Mouse (Mus musculus): ENCODE data around the gene Vmo1. TPM values are rescaled to one million over a fixed set of nuclear protein-coding genes. Genes with fewer than 3 reads are reported as not detected.

Vmo1 gene
- 0.39 and 0.80 TPM in 2 replicates for polyA plus RNA-seq (2014; fragmentation: Nextera tagmentation; extraction: Ambion mirVana)

DNA sequence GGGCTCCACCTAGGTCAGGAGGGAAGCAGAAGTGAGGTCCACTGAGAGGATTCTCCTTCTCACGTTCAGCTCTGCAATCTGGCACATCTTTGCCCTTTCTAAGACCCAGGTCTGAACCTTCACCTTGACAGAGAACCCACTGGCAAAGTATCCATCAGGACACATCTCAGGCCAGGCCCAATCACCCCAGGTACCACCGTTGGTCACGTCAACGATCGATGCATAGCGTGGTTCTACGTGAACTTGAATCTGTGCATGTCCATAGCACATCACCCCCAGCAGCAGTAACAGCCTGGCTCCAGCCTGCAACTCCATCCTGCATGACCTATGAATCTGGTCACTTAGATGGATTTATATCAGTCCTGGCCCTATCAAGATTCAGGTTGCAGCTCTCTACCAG lies at the start of gene Vmo1:
Gene Vmo1 (minus strand): TSS at position 329 of the 400 bp plus-strand sequence.
- H3K4me3 ChIP-seq (ENCODE audit: low read depth, low read length), result no peak within 1 kb of the TSS
- WGBS, result 87% methylated on average over 7 of the region's 7 CpGs
- H3K9ac ChIP-seq (ENCODE audit: low read depth, low read length), result no peak within 1 kb of the TSS
- H3K27ac ChIP-seq (ENCODE audit: low read depth, low read length), result no peak within 1 kb of the TSS
- H3K4me2 ChIP-seq, result no peak within 1 kb of the TSS
- H3K9me3 ChIP-seq (ENCODE audit: control insufficient read depth, low read length), result no peaks in the 10 kb centered on the region
- H3K4me1 ChIP-seq (replicated peaks; ENCODE audit: control insufficient read depth, insufficient read depth, low read length), result peaks cover 13% of the 10 kb centered on the region
- no peak for DNase-seq (ENCODE audit: low spot score)
- H3K27me3 ChIP-seq (replicated peaks; ENCODE audit: control insufficient read depth, insufficient read depth, low read length), result no peaks in the 10 kb centered on the region
- ATAC-seq (replicated peaks; ENCODE audit: low FRiP score), result no peak
- no peaks in the 10 kb centered on the region for H3K36me3 ChIP-seq (ENCODE audit: control insufficient read depth, insufficient read depth, low read length)

DNA sequence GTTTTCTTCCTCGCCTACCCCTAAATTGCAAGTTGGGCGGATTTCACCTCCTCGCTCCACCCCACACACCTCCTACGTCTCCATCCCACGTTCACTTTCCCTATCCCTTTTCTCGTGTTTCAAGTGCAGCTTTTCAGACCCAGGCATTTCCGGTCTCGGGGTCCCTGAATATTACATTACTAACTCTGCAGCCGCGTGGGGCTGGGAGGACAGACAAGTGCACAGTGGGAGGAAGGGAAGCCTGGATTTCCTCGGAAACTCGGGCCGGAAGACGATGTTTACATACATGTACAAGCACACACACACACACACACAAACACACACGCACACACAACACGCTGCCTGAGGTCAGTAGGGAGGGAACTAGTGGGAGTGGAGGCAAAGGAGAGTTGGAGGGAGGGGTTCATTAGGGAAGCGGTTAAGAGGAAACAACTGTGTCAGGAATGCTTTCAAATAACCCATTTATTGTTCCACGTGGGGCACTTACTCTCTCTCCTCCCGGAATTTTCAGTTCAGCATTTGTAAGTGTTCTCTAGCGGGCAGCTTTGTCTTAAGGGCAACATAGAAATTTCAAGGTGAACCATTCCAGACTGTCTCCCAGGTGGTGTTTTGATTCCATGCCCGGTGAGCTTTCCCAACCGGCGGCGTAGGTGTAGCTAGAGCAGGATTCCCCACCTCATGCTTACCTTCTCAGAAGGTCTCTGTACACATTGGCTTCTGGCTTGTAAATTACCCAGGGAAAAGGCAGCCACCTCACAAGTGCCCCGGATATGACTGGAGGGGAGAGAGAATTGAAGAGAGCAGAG lies 49.3 kb upstream of the Vmo1 start:
- peak overlapping the region; percentile 80 for H3K27ac ChIP-seq (ENCODE audit: low read depth, low read length)
- H3K4me2 ChIP-seq, result peak overlapping the region; percentile 84
- no peaks in the 10 kb centered on the region for H3K27me3 ChIP-seq (replicated peaks; ENCODE audit: control insufficient read depth, insufficient read depth, low read length)
- peak overlapping the region; percentile 84 for H3K4me3 ChIP-seq (ENCODE audit: low read depth, low read length)
- H3K36me3 ChIP-seq (ENCODE audit: control insufficient read depth, insufficient read depth, low read length), result no peaks in the 10 kb centered on the region
- DNase-seq (ENCODE audit: low spot score) (peak; percentile 54), ATAC-seq (replicated peaks; ENCODE audit: low FRiP score) (no peak)
- WGBS, result 6% methylated on average over 25 of the region's 25 CpGs
- H3K9me3 ChIP-seq (ENCODE audit: control insufficient read depth, low read length), result no peaks in the 10 kb centered on the region
- peaks cover 23% of the 10 kb centered on the region for H3K4me1 ChIP-seq (replicated peaks; ENCODE audit: control insufficient read depth, insufficient read depth, low read length)
- H3K9ac ChIP-seq (ENCODE audit: low read depth, low read length), result peak overlapping the region; percentile 84

DNA sequence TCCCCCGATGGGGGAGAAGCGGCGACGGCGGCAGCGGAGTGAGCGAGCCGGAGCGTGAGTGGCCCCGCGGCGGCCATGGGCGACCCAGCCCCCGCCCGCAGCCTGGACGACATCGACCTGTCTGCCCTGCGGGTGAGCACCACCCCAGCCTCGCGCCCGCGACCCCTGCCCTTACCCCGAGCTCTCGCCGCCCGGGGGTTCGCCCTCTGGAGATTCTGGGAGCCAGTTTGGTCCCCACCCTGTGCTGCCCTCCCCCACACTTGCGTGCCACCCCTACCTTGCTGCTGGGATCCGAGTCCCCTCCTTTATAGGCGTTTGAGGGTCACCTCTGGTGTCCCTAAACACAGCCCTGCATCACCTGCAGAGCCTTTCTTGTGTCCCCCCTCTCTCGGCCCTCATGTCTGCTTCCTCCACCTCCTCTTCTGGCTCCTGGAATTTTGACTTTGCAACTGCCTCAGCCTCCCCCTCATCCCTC lies 48.6 kb upstream of the Vmo1 start:
- peak; percentile 13 for ATAC-seq (replicated peaks; ENCODE audit: low FRiP score)
- peak overlapping the region; percentile 84 for H3K9ac ChIP-seq (ENCODE audit: low read depth, low read length)
- peak overlapping the region; percentile 84 for H3K4me3 ChIP-seq (ENCODE audit: low read depth, low read length)
- peaks cover 23% of the 10 kb centered on the region for H3K4me1 ChIP-seq (replicated peaks; ENCODE audit: control insufficient read depth, insufficient read depth, low read length)
- peak overlapping the region; percentile 80 for H3K27ac ChIP-seq (ENCODE audit: low read depth, low read length)
- WGBS, result 0% methylated on average over 23 of the region's 31 CpGs
- peak overlapping the region; percentile 84 for H3K4me2 ChIP-seq
- no peaks in the 10 kb centered on the region for H3K9me3 ChIP-seq (ENCODE audit: control insufficient read depth, low read length)
- H3K27me3 ChIP-seq (replicated peaks; ENCODE audit: control insufficient read depth, insufficient read depth, low read length), result no peaks in the 10 kb centered on the region
- H3K36me3 ChIP-seq (ENCODE audit: control insufficient read depth, insufficient read depth, low read length), result no peaks in the 10 kb centered on the region
- DNase-seq (ENCODE audit: low spot score), result no peak

DNA sequence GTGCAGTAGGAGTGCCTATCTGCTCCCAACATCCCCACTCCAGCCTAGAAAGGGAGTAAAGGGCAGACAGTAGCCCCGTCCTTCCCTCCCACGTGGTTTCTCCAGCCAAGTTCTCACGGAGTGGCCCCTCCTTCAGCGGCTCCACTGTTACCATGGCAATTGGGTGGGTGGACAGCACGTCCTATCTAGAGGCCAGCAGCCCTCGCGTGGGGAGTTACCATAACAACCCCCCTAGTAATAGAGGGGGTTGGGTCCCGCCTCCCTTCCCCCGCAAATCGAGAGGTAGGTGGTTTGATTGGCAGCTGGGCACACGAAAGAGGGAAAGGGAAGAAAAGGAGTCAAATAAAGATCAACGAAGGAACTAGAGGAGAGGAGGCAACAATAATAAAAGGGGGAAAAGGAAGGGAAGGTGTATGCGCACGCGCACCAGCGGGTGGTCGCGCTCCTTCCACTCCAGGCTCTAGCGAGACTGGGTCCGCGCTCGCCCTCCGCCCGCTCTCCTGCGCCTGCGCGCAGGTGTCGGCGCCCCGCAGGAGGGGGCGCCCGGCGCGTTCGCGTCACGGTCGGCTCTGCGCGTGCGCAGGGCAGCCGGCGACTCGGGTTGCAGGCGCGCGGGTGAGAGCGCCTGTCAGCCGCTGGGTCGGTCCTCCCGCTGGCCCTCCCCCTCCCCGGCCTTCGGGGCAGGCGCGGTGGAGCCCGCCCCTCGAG lies 48.0 kb upstream of the Vmo1 start, which contains the start of gene Mink1:
Gene Mink1 (plus strand): TSS at position 595 of the 708 bp plus-strand sequence.
- Histone ChIP-seq H3K9ac (ENCODE audit: low read depth, low read length) (peak within 1 kb of the TSS; percentile 84), H3K9me3 (ENCODE audit: control insufficient read depth, low read length) (no peaks in the 10 kb centered on the region), H3K27ac (ENCODE audit: low read depth, low read length) (peak within 1 kb of the TSS; percentile 80), H3K4me2 (peak within 1 kb of the TSS; percentile 84), H3K36me3 (ENCODE audit: control insufficient read depth, insufficient read depth, low read length) (no peaks in the 10 kb centered on the region), H3K4me3 (ENCODE audit: low read depth, low read length) (peak within 1 kb of the TSS; percentile 84), H3K4me1 (replicated peaks; ENCODE audit: control insufficient read depth, insufficient read depth, low read length) (peaks cover 23% of the 10 kb centered on the region), H3K27me3 (replicated peaks; ENCODE audit: control insufficient read depth, insufficient read depth, low read length) (no peaks in the 10 kb centered on the region)
- peak; percentile 84 for ATAC-seq (replicated peaks; ENCODE audit: low FRiP score)
- peak; percentile 87 for DNase-seq (ENCODE audit: low spot score)
- WGBS, result 1% methylated on average over 54 of the region's 57 CpGs

DNA sequence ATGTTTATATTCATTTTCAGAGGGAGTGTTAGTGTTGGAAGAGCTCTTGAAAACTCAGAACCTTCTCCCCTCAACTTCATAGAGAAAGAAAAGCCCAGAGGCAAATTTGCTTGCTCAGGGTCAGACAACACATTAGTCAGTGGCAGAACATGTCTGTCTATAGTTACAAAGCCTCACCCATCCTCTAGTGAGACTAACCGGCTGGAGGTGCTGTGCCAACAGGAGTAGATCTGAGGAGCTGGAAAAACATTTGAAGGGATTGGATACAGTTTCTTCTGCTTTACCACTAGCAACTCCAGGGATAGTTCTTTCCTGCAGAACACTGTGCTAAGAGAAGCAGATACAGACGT lies 47.5 kb upstream of the Vmo1 start:
- Histone ChIP-seq H3K4me1 (replicated peaks; ENCODE audit: control insufficient read depth, insufficient read depth, low read length) (peaks cover 23% of the 10 kb centered on the region), H3K9ac (ENCODE audit: low read depth, low read length) (peak overlapping the region; percentile 84), H3K36me3 (ENCODE audit: control insufficient read depth, insufficient read depth, low read length) (no peaks in the 10 kb centered on the region), H3K27ac (ENCODE audit: low read depth, low read length) (peak overlapping the region; percentile 80; the same call in 1 of the 2 replicates), H3K4me3 (ENCODE audit: low read depth, low read length) (peak overlapping the region; percentile 84), H3K27me3 (replicated peaks; ENCODE audit: control insufficient read depth, insufficient read depth, low read length) (no peaks in the 10 kb centered on the region), H3K9me3 (ENCODE audit: control insufficient read depth, low read length) (no peaks in the 10 kb centered on the region), H3K4me2 (peak overlapping the region; percentile 84)
- 6% methylated on average over 2 of the region's 2 CpGs for WGBS
- no peak for DNase-seq (ENCODE audit: low spot score)
- ATAC-seq (replicated peaks; ENCODE audit: low FRiP score), result no peak; the same call in 1 of the 2 replicates

DNA sequence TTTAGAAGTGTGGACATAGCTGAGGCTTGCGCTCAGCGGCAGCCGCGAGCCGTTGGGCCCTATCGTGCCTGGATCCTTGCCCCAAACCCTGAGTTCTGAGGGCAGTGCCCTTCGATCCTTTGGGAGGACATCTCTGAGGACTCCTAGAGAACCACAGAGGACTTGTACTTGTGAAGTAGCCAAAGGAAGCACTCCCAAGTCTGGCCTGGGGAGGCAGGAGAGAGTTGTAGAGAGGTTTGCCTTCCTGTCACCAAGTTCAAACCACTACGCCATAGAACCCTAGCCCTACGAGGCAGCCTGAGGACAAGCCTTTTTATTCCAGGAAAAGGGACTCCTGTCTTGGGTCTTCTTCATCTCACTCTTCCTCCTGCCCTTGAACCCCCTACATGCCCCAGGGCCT lies 43.1 kb upstream of the Vmo1 start:
- peaks cover 3% of the 10 kb centered on the region; the same call in 1 of the 2 replicates for H3K4me1 ChIP-seq (replicated peaks; ENCODE audit: control insufficient read depth, insufficient read depth, low read length)
- no peak overlapping the region for H3K4me2 ChIP-seq
- H3K9ac ChIP-seq (ENCODE audit: low read depth, low read length), result no peak overlapping the region
- no peak overlapping the region for H3K4me3 ChIP-seq (ENCODE audit: low read depth, low read length)
- no peaks in the 10 kb centered on the region for H3K36me3 ChIP-seq (ENCODE audit: control insufficient read depth, insufficient read depth, low read length)
- ATAC-seq (replicated peaks; ENCODE audit: low FRiP score) (no peak), DNase-seq (ENCODE audit: low spot score) (no peak)
- WGBS, result 83% methylated on average over 9 of the region's 9 CpGs
- no peak overlapping the region for H3K27ac ChIP-seq (ENCODE audit: low read depth, low read length)
- no peaks in the 10 kb centered on the region for H3K9me3 ChIP-seq (ENCODE audit: control insufficient read depth, low read length)
- 0 out of 2 replicates have a peak, but pooled peaks cover 4% of the 10 kb centered on the region for H3K27me3 ChIP-seq (replicated peaks; ENCODE audit: control insufficient read depth, insufficient read depth, low read length)

DNA sequence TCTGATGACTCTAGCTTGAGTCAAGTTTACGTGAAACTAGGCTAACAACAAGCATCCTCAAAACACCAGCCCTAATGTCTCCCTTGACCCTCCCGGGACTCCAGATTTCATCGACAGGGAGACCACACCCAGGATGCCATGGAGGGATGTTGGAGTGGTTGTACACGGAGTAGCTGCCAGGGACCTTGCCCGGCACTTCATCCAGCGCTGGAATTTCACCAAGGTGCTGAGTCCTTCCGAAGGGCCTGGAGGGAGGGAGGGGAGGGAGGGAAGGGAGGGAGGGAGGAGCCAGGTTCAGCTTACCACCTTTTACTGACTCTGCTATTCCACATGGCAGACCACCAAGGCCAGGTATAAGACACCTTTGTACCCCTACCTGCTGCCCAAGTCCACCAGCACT lies 39.5 kb upstream of the Vmo1 start:
- no peak overlapping the region for H3K4me3 ChIP-seq (ENCODE audit: low read depth, low read length)
- H3K27ac ChIP-seq (ENCODE audit: low read depth, low read length), result no peak overlapping the region
- H3K27me3 ChIP-seq (replicated peaks; ENCODE audit: control insufficient read depth, insufficient read depth, low read length), result peaks cover 9% of the 10 kb centered on the region; the same call in 1 of the 2 replicates
- ATAC-seq (replicated peaks; ENCODE audit: low FRiP score) (no peak), DNase-seq (ENCODE audit: low spot score) (no peak)
- WGBS, result 39% methylated on average over 7 of the region's 7 CpGs
- no peaks in the 10 kb centered on the region for H3K4me1 ChIP-seq (replicated peaks; ENCODE audit: control insufficient read depth, insufficient read depth, low read length)
- H3K9me3 ChIP-seq (ENCODE audit: control insufficient read depth, low read length), result no peaks in the 10 kb centered on the region
- no peaks in the 10 kb centered on the region for H3K36me3 ChIP-seq (ENCODE audit: control insufficient read depth, insufficient read depth, low read length)
- H3K4me2 ChIP-seq, result no peak overlapping the region
- no peak overlapping the region for H3K9ac ChIP-seq (ENCODE audit: low read depth, low read length)

DNA sequence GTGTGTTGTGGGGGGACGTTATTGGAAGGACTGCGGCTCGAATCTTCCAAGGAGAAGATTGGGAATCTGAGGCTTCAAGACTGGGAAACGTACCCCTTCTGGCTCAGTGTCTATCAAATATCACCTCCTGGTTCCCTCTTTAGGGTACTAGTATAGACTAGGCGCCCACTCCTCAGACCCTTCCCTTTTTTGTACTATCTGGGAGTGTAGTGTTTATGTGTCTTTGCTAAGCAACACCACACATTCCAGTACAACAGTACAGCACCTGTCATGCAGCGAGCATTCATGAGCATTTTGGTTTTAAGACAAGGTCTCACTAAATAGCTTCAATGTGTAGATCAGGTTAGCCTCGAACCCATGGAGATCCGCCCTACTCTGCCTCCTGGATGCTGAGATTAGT lies 37.1 kb upstream of the Vmo1 start:
- no peak for DNase-seq (ENCODE audit: low spot score)
- WGBS, result 85% methylated on average over 8 of the region's 8 CpGs
- no peak overlapping the region for H3K4me3 ChIP-seq (ENCODE audit: low read depth, low read length)
- no peak overlapping the region for H3K9ac ChIP-seq (ENCODE audit: low read depth, low read length)
- peaks cover 9% of the 10 kb centered on the region; the same call in 1 of the 2 replicates for H3K27me3 ChIP-seq (replicated peaks; ENCODE audit: control insufficient read depth, insufficient read depth, low read length)
- H3K9me3 ChIP-seq (ENCODE audit: control insufficient read depth, low read length), result no peaks in the 10 kb centered on the region
- no peak for ATAC-seq (replicated peaks; ENCODE audit: low FRiP score)
- no peaks in the 10 kb centered on the region for H3K36me3 ChIP-seq (ENCODE audit: control insufficient read depth, insufficient read depth, low read length)
- no peak overlapping the region for H3K4me2 ChIP-seq
- no peak overlapping the region for H3K27ac ChIP-seq (ENCODE audit: low read depth, low read length)
- no peaks in the 10 kb centered on the region for H3K4me1 ChIP-seq (replicated peaks; ENCODE audit: control insufficient read depth, insufficient read depth, low read length)

Data from liver, embryonic 11.5 days (tissue).